Mouse (Mus musculus) liver, adult 2 months (tissue): ENCODE measurements around the gene Chit1.

Experiments
- CTCF ChIP-seq: fragments of 200-500 bp; IDR thresholded peaks from 2 replicates; pipeline ENCODE4 v1.5.1; 2011; ENCODE audit warnings: low read depth, low read length, control low read depth
- POLR2A ChIP-seq: fragments of 200-500 bp; IDR thresholded peaks from 2 replicates; pipeline ENCODE4 v1.6.1; 2011; ENCODE audit warnings: low read length, control low read depth; ENCODE audit not compliant: insufficient read depth; ENCODE audit errors: extremely low read depth

- TF ChIP-seq CTCF = no peak
- no peak for TF ChIP-seq POLR2A
Observed at GRCm38 (mm10) chr1:134138424-134138823, 27.4 kb downstream of the Chit1 start.
